Mouse (Mus musculus): ENCODE data around the gene Klhdc4.

GRCm38 (mm10) chr8:121870190-121870589 lies 40.8 kb upstream of the Klhdc4 start:
- TF ChIP-seq CTCF (IDR thresholded peaks at IDR 0.05; ENCODE audit: low read depth) (no peak), EP300 (IDR thresholded peaks at IDR 0.05; ENCODE audit: low read depth) (no peak)

Measured in liver, embryonic 14.5 days (tissue).